Mouse (Mus musculus) testis, adult 2 months (tissue): ENCODE results near the gene Fam217b.

Experiments used
- CTCF ChIP-seq: fragments of 200-500 bp; IDR thresholded peaks from 2 replicates; pipeline ENCODE4 v1.5.1; 2012; ENCODE audit warnings: low read depth, mild to moderate bottlenecking, inconsistent platforms, low read length, moderate library complexity; ENCODE audit not compliant: control insufficient read depth, insufficient read depth, insufficient replicate concordance
- POLR2A ChIP-seq: fragments of 200-500 bp; IDR thresholded peaks from 2 replicates; pipeline ENCODE4 v1.6.1; 2012; ENCODE audit warnings: low read depth, mild to moderate bottlenecking, inconsistent platforms, low read length, moderate library complexity; ENCODE audit not compliant: control insufficient read depth

GRCm38 (mm10) chr2:178423223-178423622 is 8.9 kb downstream of the Fam217b start:
- TF ChIP-seq CTCF (no peak), POLR2A (no peak)
